Mouse (Mus musculus) heart, embryonic 13.5 days (tissue): ENCODE measurements around the gene Greb1. TPM values are rescaled to one million over a fixed set of nuclear protein-coding genes. Genes with fewer than 3 reads are reported as not detected.

Source experiments
- ATAC-seq: fragments of 200-750 bp; cut with Nextera tagmentation; 2 replicates; pipeline ENCODE4 v1.8.0; 2017; ENCODE audit warnings: moderate TSS enrichment; ENCODE audit not compliant: insufficient number of reproducible peaks, low FRiP score, low TSS enrichment; ENCODE audit errors: extremely low read depth
- H3K27ac ChIP-seq: fragments of 300-500 bp; sonication (generic); replicated peaks from 2 replicates; pipeline ENCODE4 v1.5.1; 2015; ENCODE audit warnings: moderate library complexity, mild to moderate bottlenecking, inconsistent platforms
- H3K27me3 ChIP-seq: fragments of 300-500 bp; sonication (generic); replicated peaks from 2 replicates; pipeline ENCODE4 v1.6.1; 2015; ENCODE audit warnings: mild to moderate bottlenecking, inconsistent platforms
- H3K36me3 ChIP-seq: fragments of 300-500 bp; sonication (generic); 2 replicates; pipeline ENCODE4 v1.6.1; 2015; ENCODE audit warnings: mild to moderate bottlenecking, inconsistent platforms
- H3K4me1 ChIP-seq: fragments of 300-500 bp; sonication (generic); 2 replicates; pipeline ENCODE4 v1.6.1; 2015; ENCODE audit warnings: inconsistent platforms
- H3K4me2 ChIP-seq: fragments of 300-500 bp; sonication (generic); 2 replicates; pipeline ENCODE4 v1.6.1; 2015; ENCODE audit warnings: inconsistent platforms, mild to moderate bottlenecking, moderate library complexity
- H3K4me3 ChIP-seq: fragments of 300-500 bp; sonication (generic); 2 replicates; pipeline ENCODE4 v1.5.1; 2015; ENCODE audit warnings: moderate library complexity, mild to moderate bottlenecking, inconsistent platforms
- H3K9ac ChIP-seq: fragments of 300-500 bp; sonication (generic); 2 replicates; pipeline ENCODE4 v1.6.1; 2015; ENCODE audit warnings: inconsistent platforms, mild to moderate bottlenecking, moderate library complexity
- H3K9me3 ChIP-seq: fragments of 300-500 bp; sonication (generic); 2 replicates; pipeline ENCODE4 v1.6.1; 2016; ENCODE audit warnings: inconsistent platforms
- WGBS: fragments of 180-500 bp; shearing (Covaris S2); methylation state at CpG from one replicate; pipeline ENCODE4 v1.1.7; 2015; ENCODE audit warnings: mixed read lengths; 5-methylcytosine and 5-hydroxymethylcytosine counted together
- polyA plus RNA-seq: library from polyadenylated mRNA; unstranded; fragments of >200 nt; fragmentation: Nextera tagmentation; extraction: Ambion mirVana; gene quantifications from 2 replicates; pipeline ENCODE4 v1.2.1, GENCODE M21; 2015

Greb1 gene
- polyA plus RNA-seq, 1 experiment from 2014 or later, result 0.44 TPM

DNA sequence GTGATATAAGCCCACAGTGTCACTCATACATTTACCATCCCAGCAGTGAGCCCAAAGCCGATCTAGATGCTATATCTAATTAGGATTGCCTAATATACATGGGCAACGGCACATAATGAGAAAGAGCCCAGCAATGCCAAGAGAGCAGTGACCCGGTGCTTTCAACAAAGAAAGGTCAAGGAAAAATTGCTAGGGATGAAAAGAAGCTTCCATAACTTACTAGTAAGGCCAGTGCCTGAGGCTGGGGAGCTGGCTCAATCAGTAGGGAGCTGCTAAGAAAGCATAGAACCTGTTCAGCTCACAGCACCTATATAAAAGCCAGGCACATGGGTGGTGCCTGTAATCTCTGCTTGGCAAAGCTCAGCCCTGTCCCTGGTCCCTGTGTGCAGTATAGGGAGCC is 20.4 kb downstream of the Greb1 start:
- WGBS, result 87% methylated on average over 3 of the region's 3 CpGs
- Histone ChIP-seq H3K4me3 (no peak overlapping the region), H3K4me2 (no peak overlapping the region)

DNA sequence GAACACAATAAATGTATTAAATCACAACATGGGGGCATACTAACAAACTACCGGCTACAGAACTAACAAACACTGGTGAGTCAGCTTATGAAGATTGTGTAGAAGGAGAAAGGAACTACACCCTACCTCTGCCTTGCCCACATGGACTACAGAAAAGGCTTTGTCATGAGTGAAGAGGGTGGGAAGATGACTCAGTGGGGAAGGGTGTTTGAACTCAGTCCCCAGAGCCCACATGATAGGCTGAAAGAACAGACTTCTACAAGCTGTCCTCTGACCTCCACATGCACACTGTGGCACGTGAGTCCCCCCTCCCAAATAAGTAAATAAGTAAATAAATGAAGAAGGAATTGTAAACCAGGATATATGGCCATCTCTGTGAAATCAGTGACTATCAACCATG is 21.5 kb downstream of the Greb1 start:
- H3K9ac ChIP-seq, result no peak overlapping the region
- no peaks in the 10 kb centered on the region for H3K27me3 ChIP-seq
- no peak overlapping the region for H3K4me2 ChIP-seq
- ATAC-seq, result no peak
- no peaks in the 10 kb centered on the region for H3K9me3 ChIP-seq
- 68% methylated on average over 2 of the region's 2 CpGs for WGBS
- H3K27ac ChIP-seq, result no peak overlapping the region
- H3K4me1 ChIP-seq, result peaks cover 10% of the 10 kb centered on the region
- H3K36me3 ChIP-seq, result no peaks in the 10 kb centered on the region
- no peak overlapping the region for H3K4me3 ChIP-seq

More for the DNA sequence above, 20.4 kb downstream of the Greb1 start:
- Histone ChIP-seq H3K36me3 (no peaks in the 10 kb centered on the region), H3K27ac (no peak overlapping the region), H3K27me3 (no peaks in the 10 kb centered on the region), H3K4me1 (peaks cover 10% of the 10 kb centered on the region), H3K9ac (no peak overlapping the region), H3K9me3 (no peaks in the 10 kb centered on the region)
- ATAC-seq, result no peak

DNA sequence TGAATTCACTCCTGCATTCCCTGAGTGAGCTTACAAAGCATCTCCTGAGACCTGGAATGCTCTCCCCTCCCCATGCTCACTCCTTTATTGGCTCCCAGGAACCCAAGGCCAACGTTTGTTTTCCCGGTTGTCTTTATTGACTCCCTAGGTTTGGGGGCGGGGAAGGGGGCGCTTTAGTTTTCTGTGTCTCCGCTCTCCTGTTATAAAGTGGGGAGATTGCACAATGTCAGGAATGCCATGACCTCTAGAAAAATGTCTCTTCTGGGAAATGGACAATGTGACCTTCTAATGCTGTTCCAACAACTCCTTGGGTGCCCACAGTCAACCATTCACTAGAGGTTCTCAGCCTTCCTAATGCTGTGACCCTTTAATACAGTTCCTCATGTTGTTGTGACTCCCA is 22.2 kb downstream of the Greb1 start:
- Histone ChIP-seq H3K36me3 (no peaks in the 10 kb centered on the region), H3K4me1 (peaks cover 10% of the 10 kb centered on the region), H3K9ac (no peak overlapping the region), H3K4me3 (no peak overlapping the region), H3K27me3 (no peaks in the 10 kb centered on the region), H3K9me3 (no peaks in the 10 kb centered on the region), H3K4me2 (no peak overlapping the region), H3K27ac (no peak overlapping the region)
- WGBS, result 76% methylated on average over 5 of the region's 5 CpGs
- ATAC-seq, result no peak

DNA sequence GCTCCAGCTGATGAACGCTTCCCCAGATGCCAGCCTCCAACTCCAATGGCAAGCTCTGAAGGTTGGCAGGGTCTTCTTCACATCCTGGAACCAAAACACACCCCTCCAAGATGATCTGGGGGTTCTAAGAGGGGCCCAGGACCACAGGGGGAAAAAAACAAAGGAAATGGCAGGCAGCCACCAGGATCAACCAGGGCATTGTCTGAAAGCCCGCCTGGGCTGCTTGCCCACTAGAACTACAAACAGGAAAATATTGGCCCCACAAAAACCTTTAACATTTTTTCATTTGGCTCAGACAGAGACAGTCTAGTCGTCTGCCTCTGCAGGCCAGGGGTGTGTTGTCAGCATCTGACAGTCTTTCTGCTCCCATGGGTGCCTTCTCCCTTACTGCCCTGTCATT is 25.3 kb downstream of the Greb1 start:
- Histone ChIP-seq H3K9ac (no peak overlapping the region), H3K27me3 (no peaks in the 10 kb centered on the region), H3K4me3 (no peak overlapping the region), H3K4me1 (peaks cover 19% of the 10 kb centered on the region), H3K4me2 (no peak overlapping the region), H3K36me3 (no peaks in the 10 kb centered on the region), H3K27ac (no peak overlapping the region), H3K9me3 (no peaks in the 10 kb centered on the region)
- WGBS, result 60% methylated on average over 3 of the region's 3 CpGs
- ATAC-seq, result no peak

DNA sequence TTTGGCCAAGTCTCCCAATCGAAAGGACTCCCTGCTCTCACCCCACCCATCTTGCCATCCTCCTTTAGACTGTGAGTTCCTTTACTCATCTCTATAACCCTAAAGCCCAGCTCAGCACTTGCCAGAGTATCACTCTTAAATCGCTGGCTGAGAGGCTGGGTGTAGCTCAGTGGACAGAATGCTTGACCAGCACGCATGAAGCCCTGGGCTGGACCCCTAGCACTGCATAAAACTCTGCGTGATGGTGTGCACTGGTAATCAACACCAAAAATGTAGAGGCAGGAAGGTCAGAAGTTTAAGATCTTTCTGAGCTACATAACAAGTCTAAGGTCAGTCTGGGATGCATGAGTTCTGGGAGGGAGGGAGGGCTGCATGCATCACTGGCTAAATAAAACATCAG is 26.1 kb downstream of the Greb1 start:
- Histone ChIP-seq H3K9me3 (no peaks in the 10 kb centered on the region), H3K4me2 (no peak overlapping the region), H3K9ac (no peak overlapping the region), H3K27me3 (no peaks in the 10 kb centered on the region), H3K4me1 (peaks cover 21% of the 10 kb centered on the region), H3K27ac (no peak overlapping the region), H3K4me3 (no peak overlapping the region), H3K36me3 (no peaks in the 10 kb centered on the region)
- WGBS, result 74% methylated on average over 4 of the region's 4 CpGs
- ATAC-seq, result no peak

DNA sequence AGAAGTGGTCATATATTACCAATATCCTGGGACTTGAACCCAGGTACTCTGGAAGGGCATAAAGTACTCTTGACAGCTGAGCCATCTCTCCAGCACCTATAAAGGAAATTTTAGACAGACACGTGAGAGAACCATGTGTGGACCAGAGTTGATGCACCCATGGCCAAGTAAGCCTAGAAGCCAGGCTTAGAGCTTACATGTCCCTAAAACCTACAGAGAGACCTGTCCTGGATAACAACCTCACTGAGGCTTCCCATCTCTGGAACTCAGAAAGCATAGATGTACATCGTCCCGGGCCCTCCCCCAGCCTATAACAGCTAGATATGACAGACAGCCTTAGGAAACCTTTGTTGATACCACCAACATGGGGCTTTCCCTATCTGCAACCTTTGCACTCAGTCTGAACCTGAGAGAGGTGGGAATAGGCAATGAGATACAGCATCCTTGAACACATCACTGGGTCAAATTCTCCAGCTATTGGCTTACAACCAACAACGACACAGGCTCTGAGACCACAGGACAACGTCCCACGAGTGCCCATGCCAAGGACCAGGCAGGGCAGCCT is 31.0 kb downstream of the Greb1 start:
- H3K9ac ChIP-seq, result no peak overlapping the region
- H3K27ac ChIP-seq, result no peak overlapping the region
- H3K36me3 ChIP-seq, result no peaks in the 10 kb centered on the region
- ATAC-seq, result no peak
- no peaks in the 10 kb centered on the region for H3K9me3 ChIP-seq
- H3K4me2 ChIP-seq, result no peak overlapping the region
- peaks cover 38% of the 10 kb centered on the region for H3K4me1 ChIP-seq
- 78% methylated on average over 6 of the region's 6 CpGs for WGBS
- no peak overlapping the region for H3K4me3 ChIP-seq
- H3K27me3 ChIP-seq, result no peaks in the 10 kb centered on the region

DNA sequence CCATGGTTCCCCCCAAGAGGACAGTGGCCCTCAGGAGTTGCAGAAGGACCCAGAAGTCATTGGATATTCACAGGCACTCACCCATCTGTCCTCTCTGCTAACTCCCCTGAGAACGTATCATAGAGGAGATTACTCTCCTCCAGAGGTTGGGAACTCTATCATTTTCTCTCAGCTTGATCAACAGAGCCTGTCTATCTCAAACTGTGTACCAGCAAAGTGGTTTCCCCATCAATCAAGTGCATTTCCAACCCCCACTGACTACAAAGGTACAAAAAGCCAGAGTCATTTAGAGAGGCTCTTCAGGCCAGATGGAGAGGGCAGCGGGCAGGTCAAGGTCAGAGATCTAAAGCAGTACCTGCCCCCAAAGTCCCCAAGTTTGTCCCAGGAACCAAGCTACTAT is 32.0 kb downstream of the Greb1 start:
- Histone ChIP-seq H3K27ac (no peak overlapping the region), H3K9me3 (no peaks in the 10 kb centered on the region), H3K4me1 (peaks cover 47% of the 10 kb centered on the region), H3K9ac (no peak overlapping the region), H3K36me3 (no peaks in the 10 kb centered on the region), H3K4me2 (no peak overlapping the region), H3K27me3 (no peaks in the 10 kb centered on the region), H3K4me3 (no peak overlapping the region)
- ATAC-seq, result no peak
- 52% methylated on average over 2 of the region's 2 CpGs for WGBS

DNA sequence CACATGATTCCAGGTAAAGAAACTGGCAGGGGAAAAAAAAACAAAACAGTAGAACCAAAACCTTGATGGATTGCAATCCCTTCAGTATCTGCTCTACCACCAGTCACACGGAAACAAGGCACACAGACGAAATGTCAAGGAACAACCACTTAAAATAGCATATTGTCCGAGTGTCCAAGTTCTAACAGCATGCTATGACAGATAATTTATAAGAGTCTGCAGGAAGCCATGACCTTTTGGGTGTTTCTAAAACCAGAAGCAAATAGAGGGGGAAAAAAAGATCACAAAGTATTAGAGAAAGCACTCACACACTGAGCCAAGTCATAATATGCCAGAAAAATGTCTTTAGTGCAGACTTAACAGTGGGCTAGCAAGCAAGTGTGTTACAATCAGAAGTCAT is 32.4 kb downstream of the Greb1 start:
- WGBS, result 19% methylated on average over 3 of the region's 3 CpGs
- no peaks in the 10 kb centered on the region for H3K36me3 ChIP-seq
- no peak overlapping the region for H3K9ac ChIP-seq
- H3K27me3 ChIP-seq, result no peaks in the 10 kb centered on the region
- no peak overlapping the region for H3K4me3 ChIP-seq
- peaks cover 47% of the 10 kb centered on the region for H3K4me1 ChIP-seq
- no peak overlapping the region for H3K4me2 ChIP-seq
- no peaks in the 10 kb centered on the region for H3K9me3 ChIP-seq
- H3K27ac ChIP-seq, result no peak overlapping the region
- no peak for ATAC-seq

DNA sequence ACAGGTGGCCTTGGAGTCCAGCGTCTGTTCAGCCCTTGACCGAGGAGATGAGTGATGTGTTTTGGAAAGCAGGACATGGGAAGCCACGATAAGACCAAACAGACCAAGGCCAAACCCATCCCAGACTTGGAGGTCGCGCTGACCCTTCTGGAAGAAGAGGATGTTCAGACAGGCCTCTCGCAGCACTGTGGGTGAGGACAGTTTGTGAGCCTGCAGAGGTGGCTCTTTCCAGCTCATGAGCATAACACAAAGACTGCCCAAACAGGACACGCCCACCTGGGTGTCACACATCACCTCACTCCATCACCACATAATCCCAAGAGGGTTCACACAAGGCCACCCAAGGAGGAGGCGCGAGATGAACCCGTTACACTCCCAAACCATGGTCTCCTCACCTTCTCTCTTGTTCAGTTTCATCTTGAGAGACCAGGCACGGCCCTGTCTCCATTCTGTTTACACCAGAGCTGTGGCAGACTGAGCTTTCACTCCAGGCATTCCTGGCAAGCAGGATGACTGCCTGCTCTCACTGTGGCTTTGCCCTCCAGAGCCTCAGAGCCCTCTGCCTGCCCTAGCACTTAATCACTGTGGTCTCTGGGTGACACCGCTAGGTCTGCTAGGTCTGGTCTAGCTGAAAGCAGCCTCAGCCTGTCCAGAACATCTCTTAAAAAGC is 35.8 kb downstream of the Greb1 start:
- Histone ChIP-seq H3K4me2 (no peak overlapping the region), H3K9ac (no peak overlapping the region), H3K27me3 (no peaks in the 10 kb centered on the region), H3K4me1 (peaks cover 33% of the 10 kb centered on the region), H3K9me3 (no peaks in the 10 kb centered on the region), H3K4me3 (no peak overlapping the region), H3K36me3 (no peaks in the 10 kb centered on the region), H3K27ac (no peak overlapping the region)
- ATAC-seq, result no peak
- 46% methylated on average over 12 of the region's 12 CpGs for WGBS

DNA sequence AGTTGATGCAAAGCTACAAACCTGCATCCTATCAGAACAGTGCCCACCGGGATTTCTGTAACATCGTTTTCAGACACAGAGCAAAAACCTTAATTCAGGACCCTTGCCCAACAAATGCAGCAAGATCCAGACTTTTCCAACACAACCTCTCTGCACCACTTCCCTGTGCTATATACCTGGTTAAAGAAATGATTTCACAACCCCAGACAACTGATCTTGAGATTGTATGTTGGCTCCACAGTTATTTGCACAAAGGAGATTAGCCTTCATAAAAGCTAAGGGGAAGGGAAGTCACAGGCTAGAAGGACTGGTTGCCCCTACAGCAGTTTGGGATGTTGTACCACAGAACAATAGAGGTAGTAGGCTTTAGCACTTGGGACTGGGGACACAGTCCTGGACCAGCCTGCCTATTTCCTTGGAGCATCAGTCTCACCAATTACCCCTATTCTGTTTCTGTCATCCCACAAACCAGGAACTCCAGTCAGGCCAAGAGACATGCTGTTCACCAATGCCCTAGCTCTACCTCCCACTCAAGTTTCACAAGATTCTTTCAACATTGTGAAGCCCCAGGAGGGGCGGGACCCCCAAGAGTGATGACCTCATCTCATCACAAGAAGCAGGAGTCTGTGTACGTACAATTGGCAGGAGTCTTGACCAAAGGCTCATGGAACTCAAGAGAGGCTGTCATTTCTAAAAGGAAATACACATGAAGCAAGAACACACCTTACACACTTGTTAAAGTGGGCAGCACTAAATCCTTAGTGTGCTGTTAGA is 36.9 kb downstream of the Greb1 start:
- no peak for ATAC-seq
- no peak overlapping the region for H3K4me2 ChIP-seq
- H3K4me1 ChIP-seq, result peaks cover 33% of the 10 kb centered on the region
- H3K36me3 ChIP-seq, result no peaks in the 10 kb centered on the region
- WGBS, result 77% methylated on average over 4 of the region's 4 CpGs
- H3K9me3 ChIP-seq, result no peaks in the 10 kb centered on the region
- no peak overlapping the region for H3K27ac ChIP-seq
- no peaks in the 10 kb centered on the region for H3K27me3 ChIP-seq
- H3K9ac ChIP-seq, result no peak overlapping the region
- H3K4me3 ChIP-seq, result no peak overlapping the region

DNA sequence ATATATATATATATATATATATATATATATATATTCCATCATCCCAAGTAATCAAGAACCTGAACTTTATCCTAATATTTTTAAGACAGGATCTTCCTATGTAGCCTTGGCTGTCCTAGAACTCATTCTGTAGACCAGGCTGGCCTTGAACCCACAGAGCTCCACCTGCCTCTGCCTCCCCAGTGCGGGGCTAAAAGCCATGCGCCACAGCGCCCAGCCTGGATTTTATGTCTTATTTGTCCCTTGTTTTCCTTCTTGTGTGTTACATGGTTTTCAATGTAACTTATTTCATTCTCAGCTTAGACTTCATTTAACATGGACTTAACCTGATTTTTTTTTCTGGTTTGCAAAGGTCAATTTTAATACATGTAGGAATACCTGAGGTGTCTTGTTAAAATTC is 39.2 kb downstream of the Greb1 start:
- H3K9ac ChIP-seq, result no peak overlapping the region
- WGBS, result 96% methylated on average over 3 of the region's 3 CpGs
- no peaks in the 10 kb centered on the region for H3K36me3 ChIP-seq
- no peak overlapping the region for H3K4me3 ChIP-seq
- H3K9me3 ChIP-seq, result no peaks in the 10 kb centered on the region
- no peak for ATAC-seq
- no peaks in the 10 kb centered on the region for H3K27me3 ChIP-seq
- H3K4me1 ChIP-seq, result peaks cover 24% of the 10 kb centered on the region
- H3K27ac ChIP-seq, result no peak overlapping the region
- H3K4me2 ChIP-seq, result no peak overlapping the region

DNA sequence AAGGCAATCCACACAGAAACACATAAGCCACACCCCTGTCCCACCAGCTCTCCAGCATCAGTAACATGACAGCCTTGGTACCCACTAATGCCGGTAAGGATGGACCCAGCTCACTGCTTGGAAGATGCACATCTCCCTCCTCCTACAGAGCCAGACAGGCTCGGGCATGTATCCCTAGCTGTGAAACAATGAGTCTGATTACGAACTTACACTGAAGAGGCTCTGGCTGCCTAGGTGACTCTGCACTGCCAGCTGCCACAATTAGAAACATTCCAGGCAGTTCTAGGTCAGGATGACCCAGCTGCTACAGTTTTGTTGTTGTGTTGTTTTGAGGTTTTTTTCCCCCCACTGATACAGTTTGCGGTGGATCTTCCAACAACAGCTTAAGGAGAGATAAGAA is 40.4 kb downstream of the Greb1 start:
- ATAC-seq, result no peak
- Histone ChIP-seq H3K36me3 (no peaks in the 10 kb centered on the region), H3K9ac (no peak overlapping the region), H3K9me3 (no peaks in the 10 kb centered on the region), H3K27ac (no peak overlapping the region), H3K4me1 (peaks cover 24% of the 10 kb centered on the region), H3K4me3 (no peak overlapping the region), H3K4me2 (no peak overlapping the region), H3K27me3 (no peaks in the 10 kb centered on the region)
- WGBS, result 26% methylated on average over 4 of the region's 4 CpGs
